Mouse (Mus musculus) gastrocnemius, postnatal 4 days (tissue): ENCODE data around the gene Cd52. TPM values are rescaled to one million over a fixed set of nuclear protein-coding genes. Genes with fewer than 3 reads are reported as not detected.

Source experiments
- DNase-seq, 2 experiments: peaks; one replicate each; pipeline ENCODE4 v3.0.0; 2021 to 2022; ENCODE audit warnings: low spot score in 2 of 2, mixed read lengths in 2 of 2
- total RNA-seq, 2 experiments: library from RNA; stranded (reverse); gene quantifications; 2 replicates each; pipeline ENCODE4 v1.2.3; 2021

Gene Cd52
- total RNA-seq, 2 experiments from 2014 or later, result 2.4 to 2.7 TPM

- DNase-seq, result no peak
These were observed 25.4 kb upstream of the Cd52 start for GRCm38 (mm10) chr4:134120192-134120805.

- DNase-seq, result no peak
These were observed 24.8 kb upstream of the Cd52 start for GRCm38 (mm10) chr4:134119644-134120043.

DNA sequence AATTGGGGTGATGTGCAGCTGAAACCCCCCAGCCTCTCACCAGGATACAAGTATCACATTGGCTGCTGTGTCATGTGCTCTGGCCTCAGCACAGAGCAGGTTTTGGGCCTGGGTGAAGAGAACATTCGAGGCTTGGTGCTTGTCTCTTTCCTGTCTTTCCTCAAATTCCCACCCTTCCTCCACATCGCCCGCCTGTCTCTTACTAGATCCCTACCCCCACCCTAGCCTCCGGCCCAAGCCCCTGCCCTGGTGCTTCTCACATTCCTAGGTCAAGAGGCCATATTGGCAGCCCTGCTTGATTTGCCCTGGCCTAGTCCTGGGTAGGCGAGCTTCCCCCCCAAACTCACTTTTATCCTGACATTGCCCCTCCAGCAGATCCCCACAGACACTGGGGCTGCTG lies 24.2 kb upstream of the Cd52 start:
- no peak for DNase-seq

DNA sequence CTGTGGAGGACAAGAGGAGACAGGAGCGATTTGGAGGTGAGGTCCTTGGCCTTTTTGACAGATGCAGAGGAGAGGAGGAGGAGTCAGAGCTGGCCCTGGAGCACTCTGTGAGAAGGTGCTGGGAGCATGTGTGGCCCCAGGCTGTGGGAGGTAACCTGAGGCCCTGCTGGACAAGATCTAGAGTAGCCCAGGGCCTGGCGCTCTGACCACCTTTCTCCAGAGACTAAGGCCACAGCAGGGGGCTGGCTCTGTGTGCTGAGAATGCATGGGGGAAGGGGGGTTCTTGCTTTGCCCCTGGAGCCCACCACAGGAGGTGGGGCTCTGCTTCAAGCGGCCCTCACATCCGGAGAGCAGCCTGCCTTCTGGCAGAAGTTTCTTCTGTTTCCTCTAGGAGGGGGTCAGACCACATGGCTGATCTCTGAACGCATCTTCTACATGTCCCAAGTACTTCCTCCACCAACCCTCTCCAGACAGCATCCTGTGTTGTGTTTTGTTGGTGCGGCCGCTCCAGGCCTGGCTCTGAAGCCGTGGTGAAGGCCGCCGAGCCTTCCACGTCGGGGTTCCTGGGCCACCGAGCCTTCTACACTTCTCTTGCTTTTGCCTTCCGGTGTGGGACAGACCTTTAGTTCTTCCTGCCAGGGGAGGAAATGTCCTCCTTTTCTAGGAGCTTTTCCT lies 23.4 kb upstream of the Cd52 start:
- DNase-seq, result no peak

GRCm38 (mm10) chr4:134117012-134117411 lies 22.1 kb upstream of the Cd52 start:
- no peak for DNase-seq

DNA sequence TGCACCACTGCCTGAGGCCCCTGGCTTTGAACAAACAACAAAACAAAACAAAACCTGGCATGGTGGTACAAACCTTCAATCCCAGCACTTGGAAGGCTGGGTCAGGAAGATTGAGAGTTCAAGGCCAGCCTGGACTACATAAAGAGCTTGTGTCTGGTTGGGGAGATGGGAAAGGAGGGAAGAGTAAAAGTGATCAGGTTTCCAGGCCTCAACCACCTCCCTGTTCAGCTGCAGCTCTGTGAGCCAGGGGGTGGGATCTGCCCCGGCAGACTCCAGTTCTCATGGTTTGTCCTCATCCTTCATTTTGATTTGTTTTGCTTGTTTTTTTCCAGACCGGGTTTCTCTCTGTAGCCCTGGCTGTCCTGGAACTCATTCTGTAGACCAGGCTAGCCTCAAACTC lies 21.6 kb upstream of the Cd52 start:
- no peak for DNase-seq

DNA sequence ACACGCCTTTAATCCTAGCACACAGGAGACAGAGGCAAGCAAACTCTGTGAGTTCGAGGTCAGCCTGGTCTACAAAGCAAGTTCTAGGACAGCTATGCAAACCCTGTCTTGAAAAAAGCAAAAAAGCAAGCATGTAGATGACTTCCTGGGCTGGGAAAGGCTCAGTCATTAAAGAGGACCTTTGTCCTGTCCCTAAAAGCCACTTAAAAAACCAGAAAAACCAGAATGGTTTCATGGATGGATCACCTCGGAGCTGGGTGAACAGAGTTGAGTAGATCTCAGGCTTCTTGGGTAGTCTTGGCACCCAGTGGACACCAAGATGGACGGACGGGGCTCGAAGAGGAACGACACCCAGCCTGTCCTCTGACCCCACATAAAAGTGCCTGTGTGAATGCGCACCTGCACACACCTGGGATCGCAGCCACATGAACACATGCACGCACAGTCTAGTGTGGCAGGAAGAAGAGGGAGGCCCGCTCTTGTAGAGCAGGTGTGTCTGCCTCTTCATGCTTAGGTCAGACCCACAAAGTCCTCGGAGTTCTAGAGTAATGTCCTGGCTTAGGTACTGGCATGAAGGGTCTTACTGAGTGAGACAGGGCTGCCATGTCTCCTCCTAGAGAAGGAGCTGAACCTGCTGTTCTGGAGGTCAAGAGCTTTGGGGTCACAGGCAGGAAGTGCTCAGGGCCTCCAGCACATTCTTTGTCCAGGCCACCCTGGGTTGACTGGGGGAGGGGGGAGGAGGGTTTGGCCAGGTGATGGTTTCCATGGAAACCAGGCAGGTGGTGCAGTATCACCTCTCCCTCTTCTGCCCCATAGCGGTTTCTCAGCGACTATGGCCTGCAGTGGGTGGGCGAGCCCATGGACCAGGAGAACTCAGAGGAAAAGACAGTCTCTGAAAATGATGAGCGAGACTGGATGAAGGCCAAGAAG lies 20.6 kb upstream of the Cd52 start:
- no peak for DNase-seq

DNA sequence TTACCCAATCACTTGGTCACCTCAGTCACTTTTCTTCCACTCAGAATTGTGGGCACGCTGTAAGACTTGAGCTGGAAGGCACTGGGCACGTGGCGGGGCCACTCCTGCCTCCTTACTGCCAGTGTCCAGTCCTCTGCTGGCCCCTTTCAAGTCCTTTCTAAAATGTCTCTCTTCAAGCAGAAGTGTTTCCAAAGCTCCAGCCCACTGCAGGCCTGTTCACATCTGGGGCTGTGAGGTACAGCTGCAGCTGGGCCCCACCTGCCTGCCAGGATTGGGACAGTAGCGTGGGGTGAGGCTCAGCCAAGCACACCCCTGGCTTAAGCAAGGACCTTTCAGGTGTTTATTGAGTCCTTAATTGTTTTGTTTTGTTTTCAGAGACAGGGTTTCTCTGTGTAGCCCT lies 19.2 kb upstream of the Cd52 start:
- DNase-seq, result no peak

- DNase-seq, result no peak
These were observed 18.6 kb upstream of the Cd52 start for GRCm38 (mm10) chr4:134113356-134113994.

GRCm38 (mm10) chr4:134112403-134112802 lies 17.5 kb upstream of the Cd52 start:
- DNase-seq, result no peak

DNA sequence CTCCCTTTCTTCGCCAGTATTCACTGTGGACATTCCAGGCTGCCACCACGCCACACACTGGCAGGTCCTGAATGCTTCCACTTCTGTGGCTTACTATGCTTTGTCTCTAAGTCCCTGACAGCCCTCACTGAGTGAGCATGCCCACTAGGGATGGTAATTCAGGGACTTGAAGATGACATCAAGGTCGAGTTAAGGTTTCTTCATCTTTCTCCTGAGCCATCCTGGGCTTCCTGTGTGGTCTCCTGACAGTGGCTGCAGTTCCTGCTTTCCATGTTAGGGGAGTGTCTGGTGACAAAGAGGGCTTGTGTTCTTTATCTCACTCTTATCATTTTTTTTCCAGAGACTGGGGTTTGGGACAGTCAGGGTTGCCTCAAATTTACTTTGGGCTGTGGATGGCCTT lies 15.8 kb upstream of the Cd52 start:
- DNase-seq, result no peak

GRCm38 (mm10) chr4:134108196-134108595 lies 13.3 kb upstream of the Cd52 start:
- DNase-seq, result no peak

DNA sequence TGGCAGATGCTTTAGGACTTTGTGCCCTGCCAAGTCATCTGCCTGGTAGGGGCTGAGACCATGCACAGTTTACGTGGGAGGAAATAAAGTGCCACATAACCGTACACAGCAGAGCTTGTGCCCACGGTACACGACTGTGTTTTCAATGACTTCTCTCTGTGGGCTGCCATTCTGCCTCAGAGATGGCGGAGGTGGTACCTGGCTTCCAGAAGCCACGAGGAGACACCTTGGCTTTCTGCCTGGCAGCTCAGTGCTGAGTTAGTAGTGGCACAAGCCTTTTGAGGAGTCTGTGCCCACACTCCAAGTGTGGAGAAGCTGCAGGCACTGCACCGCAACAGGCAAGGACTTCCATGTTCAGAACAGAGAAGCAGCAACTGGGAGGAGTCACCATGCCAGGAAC lies 12.8 kb upstream of the Cd52 start:
- DNase-seq, result no peak

- no peak for DNase-seq
These were observed 11.2 kb upstream of the Cd52 start for GRCm38 (mm10) chr4:134106105-134106504.

- no peak for DNase-seq
These were observed 7.8 kb upstream of the Cd52 start for GRCm38 (mm10) chr4:134102742-134103119.

GRCm38 (mm10) chr4:134101979-134102741 lies 7.3 kb upstream of the Cd52 start, which contains the start of gene Ubxn11:
Ubxn11 (plus strand) TSS chr4:134102570.
- DNase-seq, result peak; percentile 63 to 82

DNA sequence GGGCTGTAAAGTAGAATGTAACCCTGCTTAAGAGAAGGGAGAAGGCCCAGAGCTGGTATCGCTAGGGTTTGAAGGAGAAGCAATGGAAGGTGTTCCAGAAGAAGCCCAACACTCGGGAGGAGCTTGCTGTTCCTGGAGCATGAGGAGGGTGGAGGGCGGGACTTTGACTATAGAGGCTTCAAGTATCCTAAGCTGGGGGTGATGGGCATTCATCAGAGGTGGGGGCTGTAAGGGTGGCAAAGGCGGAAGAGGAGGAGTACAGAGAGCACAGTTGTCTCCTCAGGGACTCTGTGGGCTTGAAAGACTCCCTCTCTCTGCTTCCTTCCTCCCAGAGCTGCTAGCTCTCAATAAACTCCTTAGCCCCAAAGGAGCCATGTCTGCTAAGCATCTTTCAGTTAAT lies 5.4 kb upstream of the Cd52 start:
- DNase-seq, result no peak

DNA sequence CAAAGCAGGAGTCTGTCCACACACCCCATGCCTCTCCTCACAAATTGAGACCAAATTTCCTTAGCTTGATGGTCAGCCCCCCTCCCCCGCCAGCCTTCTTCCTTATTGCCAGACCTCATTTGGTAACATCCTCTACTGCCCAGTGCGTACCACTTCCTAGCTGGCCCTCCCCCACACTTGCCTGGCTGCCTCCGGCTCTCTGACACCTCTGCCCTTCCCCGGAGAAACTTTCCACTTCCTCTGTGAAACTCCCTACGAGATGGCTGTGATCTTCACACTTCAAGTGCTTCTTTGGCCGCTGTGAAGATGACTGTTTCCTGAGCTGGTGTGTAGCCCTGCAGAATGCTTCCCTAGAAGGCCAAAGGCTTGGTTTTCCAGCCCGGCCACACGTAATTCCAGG lies 3.7 kb upstream of the Cd52 start:
- no peak for DNase-seq

GRCm38 (mm10) chr4:134097015-134097608 lies 2.2 kb upstream of the Cd52 start:
- no peak for DNase-seq

DNA sequence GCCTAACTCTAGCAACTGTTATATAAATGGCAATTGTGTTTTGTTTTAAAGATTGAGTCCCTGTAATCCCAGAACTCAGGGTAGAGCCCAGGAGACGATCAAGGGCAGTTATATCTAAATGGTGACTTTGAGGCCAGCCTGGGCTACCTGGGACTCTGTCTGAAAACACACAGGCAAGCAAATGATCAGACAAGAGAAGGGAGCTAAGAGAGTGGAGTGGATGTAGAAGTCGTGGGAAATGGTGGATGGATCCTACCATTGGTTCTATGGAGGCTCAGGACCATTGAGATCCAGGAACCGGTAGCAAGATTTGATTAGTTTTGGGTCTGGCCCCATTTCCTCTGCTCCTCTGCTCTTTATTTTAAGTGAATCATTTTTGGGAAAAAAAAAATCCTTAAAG lies 1.2 kb upstream of the Cd52 start:
- no peak for DNase-seq
